Mouse (Mus musculus): ENCODE results near the gene Psma2.

Gene Psma2

DNA sequence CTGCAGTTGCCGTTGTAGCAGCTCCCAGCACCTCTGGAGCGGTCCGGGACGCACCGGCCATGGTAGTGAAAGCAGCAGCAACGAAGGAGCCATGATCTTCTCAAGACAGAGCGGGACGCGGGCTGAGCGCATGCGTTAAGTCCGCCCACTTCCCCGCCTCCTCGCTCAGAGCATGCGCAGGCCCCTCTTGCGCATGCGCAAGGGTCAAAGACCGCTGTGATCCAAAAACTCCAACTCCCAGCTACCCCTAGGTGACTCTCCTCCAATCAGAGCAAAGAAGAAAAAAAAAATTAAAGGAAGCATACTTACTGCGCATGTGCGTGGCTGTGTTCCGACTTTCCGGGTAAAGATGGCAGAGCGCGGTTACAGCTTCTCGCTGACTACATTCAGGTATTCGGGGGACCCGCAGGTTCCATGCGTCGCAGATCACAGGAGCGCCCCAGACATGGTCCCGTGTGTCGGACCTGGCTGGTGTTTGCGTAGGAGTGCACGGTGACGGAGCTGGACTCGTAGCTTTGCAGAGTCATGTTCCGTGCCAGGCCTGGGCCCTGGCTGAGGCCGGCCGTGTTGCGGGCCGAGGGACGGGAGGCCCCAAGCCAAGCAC lies at the start of gene Psma2, which contains the start of gene Mrpl32:
Psma2 (plus strand) TSS at position 315 of the 604 bp plus-strand sequence.
Mrpl32 (minus strand) TSS at position 240 of the 604 bp plus-strand sequence.
- DNase-seq = peak; percentile 96 to 98

DNA sequence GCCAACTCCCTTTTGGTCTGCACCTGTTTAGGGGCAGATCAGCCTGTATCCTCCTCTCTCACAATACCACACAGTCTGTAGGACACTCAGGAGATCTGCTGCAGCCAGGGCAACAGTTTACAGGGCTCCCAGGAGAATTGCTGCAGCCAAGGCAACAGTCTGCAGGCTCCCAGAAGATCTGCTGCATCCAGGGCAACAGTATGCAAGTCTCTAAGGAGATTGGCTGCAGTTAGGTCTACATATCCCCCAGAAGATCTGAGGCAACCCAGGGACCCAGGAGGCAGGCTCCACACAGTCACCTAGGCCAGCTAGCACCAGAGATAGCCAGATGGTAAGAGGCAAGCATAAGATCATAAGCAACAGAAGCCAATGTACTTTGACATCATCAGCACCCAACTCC lies 38.9 kb upstream of the Psma2 start:
- no peak for DNase-seq

DNA sequence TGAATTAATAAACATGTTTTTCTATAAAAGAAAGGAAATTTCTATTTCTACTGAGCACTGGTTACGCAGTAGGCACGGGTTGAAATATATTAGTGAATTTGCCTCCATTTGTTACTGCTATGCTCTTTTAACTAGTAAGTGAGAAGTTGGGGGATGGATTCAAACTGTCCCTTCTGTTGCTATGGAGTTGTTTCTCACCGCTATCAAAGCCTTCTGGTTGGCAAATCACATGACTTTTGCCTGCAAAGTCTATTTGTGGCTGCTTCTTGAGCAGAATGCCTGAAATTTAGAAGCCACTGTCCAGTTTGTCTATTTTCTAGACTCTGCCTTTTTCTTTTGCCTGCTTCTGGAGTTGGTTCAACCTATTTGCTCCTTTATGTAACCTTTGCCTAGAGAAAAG lies 32.6 kb upstream of the Psma2 start:
- no peak for DNase-seq

DNA sequence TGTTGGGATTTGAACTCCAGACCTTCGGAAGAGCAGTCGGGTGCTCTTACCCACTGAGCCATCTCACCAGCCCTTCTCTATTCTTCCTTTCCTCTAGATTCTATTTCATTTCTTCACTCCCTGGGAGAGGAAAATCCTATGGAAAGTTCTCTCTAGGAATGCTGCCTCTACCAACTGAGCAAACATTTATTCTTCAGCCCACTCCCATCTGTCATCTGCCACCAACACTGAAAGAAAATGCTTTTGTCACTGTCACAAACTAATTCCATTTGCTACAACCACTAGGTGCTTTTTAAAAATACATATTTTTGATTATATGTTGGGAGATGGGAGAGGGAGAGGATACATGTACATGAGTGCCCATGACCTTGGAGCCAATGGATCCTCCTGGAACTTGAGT lies 10.3 kb upstream of the Psma2 start:
- no peak for DNase-seq

DNA sequence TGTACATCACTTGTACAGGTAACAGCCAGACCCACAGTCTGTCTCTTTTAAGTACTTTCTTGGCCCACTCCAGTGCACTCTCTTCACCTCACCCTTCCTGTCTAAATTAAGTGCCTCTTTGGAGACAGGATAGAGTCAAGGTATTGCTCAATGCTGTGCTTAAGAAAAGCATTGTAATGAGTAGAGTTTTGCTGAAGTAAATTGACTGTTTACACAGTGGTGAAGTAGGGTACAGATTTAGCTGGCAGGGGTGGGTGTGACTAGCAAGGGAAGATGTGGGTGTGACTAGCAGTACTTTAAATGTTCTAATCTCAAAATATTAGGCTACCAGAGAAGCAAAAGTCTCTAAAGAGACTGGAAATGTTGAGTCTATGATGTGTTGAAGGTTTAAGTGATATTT lies 5.4 kb upstream of the Psma2 start:
- no peak for DNase-seq

DNA sequence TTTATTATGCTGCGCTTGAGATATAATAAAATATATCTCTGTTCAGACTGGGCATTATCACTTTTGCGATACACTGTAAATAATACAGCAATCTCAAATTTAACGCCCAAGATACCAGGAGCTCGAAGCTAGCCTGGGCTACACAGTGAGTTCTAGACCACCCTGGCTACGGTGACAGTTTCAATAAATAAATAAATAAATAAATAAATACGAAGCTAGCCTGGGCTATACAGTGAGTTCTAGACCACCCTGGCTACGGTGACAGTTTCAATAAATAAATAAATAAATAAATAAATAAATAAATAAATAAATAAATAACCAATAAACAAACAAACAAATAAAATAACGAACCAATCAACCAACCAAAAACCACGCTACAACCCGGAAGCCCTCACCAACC lies 577 bp upstream of the Psma2 start:
- no peak for DNase-seq

DNA sequence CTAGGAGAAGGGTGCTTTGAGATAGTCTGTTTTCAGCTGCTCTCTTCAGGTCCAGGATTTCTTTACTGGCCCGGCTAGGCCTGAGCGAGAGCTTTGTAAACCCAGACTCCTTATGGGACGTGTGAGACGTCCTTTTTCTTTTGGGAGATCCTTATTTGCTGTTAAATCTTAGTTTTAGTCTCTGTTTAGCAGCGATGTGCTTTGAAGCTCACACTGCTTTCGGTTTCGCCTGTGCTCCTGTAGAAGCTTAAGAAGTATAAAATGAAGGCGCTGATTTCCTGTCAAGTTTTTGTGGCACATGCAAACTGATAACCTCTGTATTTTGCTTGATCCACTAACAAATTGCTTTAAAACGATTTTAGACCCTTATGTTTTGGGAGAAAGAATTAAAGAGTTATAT lies 513 bp downstream of the Psma2 start:
- DNase-seq = no peak

DNA sequence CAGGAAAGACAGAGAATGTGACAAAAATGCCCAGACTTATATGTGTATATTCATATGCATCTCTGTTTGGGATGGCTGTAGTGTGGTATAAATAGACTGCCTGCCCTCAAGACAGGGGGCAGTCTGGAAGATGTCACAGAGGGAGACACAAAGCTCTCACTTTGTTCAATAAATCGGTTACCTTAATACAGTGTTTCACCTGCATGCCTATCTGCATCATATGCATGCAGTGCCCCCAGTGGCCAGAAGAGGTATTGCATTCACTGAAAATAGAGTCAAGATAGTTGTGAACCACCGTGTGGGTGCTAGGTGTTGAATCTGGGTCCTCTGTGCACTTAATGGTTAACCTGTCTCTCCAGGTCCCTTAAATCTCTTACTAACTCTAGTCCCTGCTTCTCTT lies 5.7 kb downstream of the Psma2 start:
- peak; percentile 40 to 80 for DNase-seq

DNA sequence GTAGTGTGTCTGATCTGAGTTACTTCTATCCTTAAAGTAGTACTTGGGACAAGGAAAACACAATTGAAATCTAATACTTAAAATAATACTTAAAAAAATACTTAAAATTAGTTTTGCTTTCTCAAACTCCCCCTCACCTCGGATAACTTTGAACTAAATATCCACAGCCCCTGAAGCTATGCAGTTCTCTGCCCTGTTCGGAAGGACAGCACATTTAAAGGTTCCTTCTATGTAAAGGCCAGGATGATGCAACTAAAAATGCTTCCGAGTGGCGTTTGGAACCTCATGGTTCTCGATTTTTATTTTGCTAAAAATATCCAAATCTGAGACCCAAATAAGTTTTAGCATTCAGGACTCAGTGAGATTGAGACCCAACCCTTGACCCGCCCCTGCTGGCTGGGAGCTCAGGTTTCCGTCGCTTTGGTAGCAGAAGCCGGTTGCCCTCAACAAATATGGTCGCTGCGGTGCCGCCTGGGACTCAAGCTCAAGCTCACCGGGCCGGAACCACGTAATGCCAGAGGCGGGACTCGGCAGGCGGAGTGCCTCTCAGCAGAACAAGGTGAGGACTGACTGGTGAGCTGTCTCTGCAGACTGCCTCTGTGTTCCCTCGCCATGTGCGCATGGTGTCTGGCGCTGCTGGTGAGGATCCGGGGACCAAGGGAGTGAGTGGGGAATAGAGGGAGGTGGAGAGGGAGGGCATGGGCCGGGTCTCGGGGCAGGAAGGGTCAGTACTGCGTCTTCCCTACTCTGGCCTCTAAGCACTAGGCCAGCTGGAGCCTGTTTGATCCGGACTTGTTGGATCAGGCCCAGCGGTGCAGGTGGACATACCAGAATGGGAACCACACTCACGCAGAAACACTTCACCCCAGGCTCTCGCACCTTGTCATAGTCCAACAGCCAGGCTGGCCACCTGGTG lies 16.9 kb downstream of the Psma2 start, which contains the start of gene AW209491:
AW209491 (plus strand) TSS at position 429 of the 916 bp plus-strand sequence.
- DNase-seq = peak; percentile 96 to 98

DNA sequence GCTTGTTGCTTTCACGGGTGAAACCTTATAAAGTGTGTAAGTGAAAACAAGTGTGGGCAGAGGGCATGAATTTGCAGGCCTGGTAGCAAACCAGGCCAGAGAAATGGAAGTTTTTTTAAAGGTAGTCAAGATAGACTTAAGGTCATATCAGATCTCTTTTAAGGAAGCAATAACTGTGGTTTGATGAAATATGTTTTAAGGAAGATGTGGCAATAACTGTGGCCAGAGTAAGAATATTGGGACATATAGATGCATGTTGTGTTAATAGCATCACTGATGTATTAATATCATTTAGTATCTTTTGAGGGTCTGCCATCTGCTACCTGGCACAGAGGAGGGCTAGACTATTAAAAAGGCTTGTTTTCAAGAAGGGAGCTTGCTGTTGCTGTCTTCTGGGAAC lies 27.0 kb downstream of the Psma2 start:
- DNase-seq = no peak

DNA sequence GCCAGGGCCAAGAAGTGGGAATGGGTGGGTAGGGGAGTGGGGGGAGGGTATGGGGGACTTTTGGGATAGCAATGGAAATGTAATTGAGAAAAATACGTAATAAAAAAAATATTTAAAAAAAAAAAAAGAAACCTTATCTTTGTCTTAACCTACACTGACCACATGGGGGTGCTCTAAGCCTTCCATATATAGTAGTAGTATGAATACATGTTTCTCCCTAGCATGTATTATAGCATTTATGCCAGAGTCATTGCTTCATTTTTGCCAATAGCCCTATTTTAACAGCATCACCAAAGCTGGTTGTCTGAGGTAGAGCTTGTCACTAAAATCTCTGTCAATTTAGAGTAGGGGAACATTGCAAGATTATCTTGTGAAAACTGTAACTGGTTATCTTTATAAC lies 36.3 kb downstream of the Psma2 start:
- DNase-seq = no peak

DNA sequence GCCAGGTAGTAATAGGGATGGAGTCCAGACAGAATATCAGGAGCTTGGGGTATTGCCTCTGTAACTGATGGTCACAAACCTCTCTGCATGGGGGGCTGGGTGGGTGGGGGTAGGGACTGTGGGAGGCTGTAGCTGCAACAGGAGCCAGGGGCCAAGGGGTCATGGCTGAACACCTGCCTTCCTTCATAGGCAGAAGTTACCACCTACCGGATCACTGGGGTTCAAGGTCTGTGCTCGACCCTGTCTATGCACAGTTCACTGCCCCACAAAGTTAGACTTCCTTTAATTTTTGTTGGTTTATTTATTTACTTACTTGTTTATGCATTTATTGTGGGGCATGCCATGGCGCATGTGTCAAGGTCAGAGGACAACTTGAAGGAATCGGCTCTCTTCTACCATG lies 54.1 kb downstream of the Psma2 start:
- no peak for DNase-seq

DNA sequence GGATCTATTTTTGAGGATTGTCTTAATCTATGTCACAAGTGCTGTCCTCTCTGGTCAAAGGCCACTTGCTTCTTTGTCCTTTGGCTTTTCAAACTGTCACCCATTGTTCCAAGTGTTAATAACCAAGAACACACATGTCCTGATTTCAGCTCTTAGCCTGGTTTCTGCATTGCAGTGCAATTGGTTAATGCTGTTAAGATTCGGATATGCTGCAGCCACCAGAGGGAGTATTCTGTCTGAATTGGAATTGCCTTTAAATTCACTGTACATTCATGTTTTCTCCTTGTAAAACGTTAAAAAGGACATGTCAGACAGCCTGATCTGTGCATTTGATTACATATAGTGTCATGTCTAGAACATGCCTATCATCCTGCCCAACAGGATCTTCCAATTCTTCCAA lies 57.3 kb downstream of the Psma2 start:
- no peak for DNase-seq

DNA sequence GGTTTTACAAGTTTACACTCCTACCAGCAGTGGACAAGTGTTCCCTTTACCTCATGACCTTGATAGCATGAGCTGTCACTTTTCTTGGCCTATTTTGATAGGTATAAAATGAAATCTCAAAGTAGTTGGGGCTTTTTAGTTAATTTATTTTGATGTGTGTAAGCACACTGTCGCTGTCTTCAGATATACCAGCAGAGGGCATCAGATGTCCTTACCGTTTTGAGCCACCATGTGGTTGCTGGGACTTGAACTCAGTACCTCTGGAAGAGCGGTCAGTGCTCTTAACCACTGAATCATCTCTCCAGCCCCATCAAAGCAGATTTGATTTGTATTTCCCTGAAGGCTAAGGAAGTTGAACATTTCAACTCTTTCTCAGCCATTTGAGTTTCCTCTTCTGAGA lies 75.9 kb downstream of the Psma2 start:
- no peak for DNase-seq

DNA sequence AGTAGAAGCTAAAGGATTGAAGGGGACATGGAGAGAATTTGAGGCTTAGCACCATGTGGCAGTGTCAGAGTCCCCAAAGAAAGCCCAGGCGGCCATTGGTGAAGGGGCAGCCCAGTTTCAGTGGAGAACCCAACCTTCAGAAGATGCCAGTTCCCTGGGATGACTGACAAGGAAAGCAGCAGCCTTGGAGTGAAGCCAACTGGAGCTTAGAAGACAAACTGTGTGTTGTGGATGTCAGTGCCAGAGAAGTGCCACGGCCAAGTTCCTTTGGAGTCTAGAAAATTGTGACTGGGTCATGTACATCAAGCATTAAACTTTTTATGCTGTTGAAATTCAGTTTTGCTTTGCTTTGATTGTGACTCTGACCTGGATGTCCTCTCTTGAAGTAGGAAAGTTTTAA lies 103.8 kb downstream of the Psma2 start:
- DNase-seq = no peak

DNA sequence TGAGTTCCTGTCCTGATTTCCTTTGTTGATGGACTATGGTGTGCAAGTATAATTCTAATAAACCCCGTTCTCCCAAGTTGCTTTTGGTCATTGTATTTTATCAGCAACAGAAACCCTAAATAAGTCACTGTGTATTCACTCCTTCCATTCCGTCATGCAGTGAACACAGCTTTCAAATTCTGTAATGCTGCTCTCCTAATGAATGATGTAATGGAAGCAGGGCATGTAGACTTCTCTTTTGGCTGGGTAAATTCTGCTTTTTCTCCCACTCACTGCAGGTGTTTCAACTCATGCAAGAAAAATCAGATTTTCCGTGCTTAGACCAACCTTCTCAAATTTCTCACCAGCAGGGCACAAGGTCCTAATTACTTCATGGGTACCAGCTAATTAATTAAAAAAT lies 104.7 kb downstream of the Psma2 start:
- no peak for DNase-seq

All from kidney, adult 8-10 months (tissue).